Mouse (Mus musculus) adrenal gland, postnatal 25 days (tissue): Measurements from ENCODE around the gene Agpat2. TPM values are rescaled to one million over a fixed set of nuclear protein-coding genes. Genes with fewer than 3 reads are reported as not detected.

Experiments used
- DNase-seq: peaks from one replicate; pipeline ENCODE4 v3.0.0; 2021; ENCODE audit warnings: mixed read lengths
- total RNA-seq: library from RNA; stranded (reverse); gene quantifications from 2 replicates; pipeline ENCODE4 v1.2.3, GENCODE M21; 2021

Gene Agpat2
- total RNA-seq, 1 experiment from 2014 or later, result 290 TPM

GRCm38 (mm10) chr2:26574862-26575261 is 29.4 kb downstream of the Agpat2 start:
- DNase-seq, result no peak

GRCm38 (mm10) chr2:26573807-26574206 is 30.4 kb downstream of the Agpat2 start:
- DNase-seq, result no peak

- DNase-seq, result no peak
These were observed 30.8 kb downstream of the Agpat2 start for GRCm38 (mm10) chr2:26573396-26573795.

GRCm38 (mm10) chr2:26571826-26572225 is 32.4 kb downstream of the Agpat2 start:
- DNase-seq, result no peak

GRCm38 (mm10) chr2:26571400-26571799 is 32.8 kb downstream of the Agpat2 start:
- DNase-seq, result no peak

- DNase-seq, result no peak
These were observed 34.2 kb downstream of the Agpat2 start for GRCm38 (mm10) chr2:26570034-26570433.

GRCm38 (mm10) chr2:26566221-26566620 is 38.0 kb downstream of the Agpat2 start:
- peak; percentile 43 for DNase-seq

- no peak for DNase-seq
These were observed 42.7 kb downstream of the Agpat2 start for GRCm38 (mm10) chr2:26561351-26562016.

- DNase-seq, result no peak
These were observed 43.7 kb downstream of the Agpat2 start for GRCm38 (mm10) chr2:26560506-26560905.

- DNase-seq, result no peak
These were observed 47.7 kb downstream of the Agpat2 start for GRCm38 (mm10) chr2:26556535-26556993.

GRCm38 (mm10) chr2:26555076-26555475 is 49.1 kb downstream of the Agpat2 start:
- DNase-seq, result peak; percentile 59

GRCm38 (mm10) chr2:26553904-26554303 is 50.3 kb downstream of the Agpat2 start:
- DNase-seq, result no peak

- DNase-seq, result no peak
These were observed 52.2 kb downstream of the Agpat2 start for GRCm38 (mm10) chr2:26552066-26552465.

- no peak for DNase-seq
These were observed 52.8 kb downstream of the Agpat2 start for GRCm38 (mm10) chr2:26551446-26551845.

GRCm38 (mm10) chr2:26550777-26551176 is 53.4 kb downstream of the Agpat2 start:
- DNase-seq, result no peak

- DNase-seq, result peak; percentile 49
These were observed 54.0 kb downstream of the Agpat2 start for GRCm38 (mm10) chr2:26550205-26550604.

- DNase-seq, result no peak
These were observed 54.4 kb downstream of the Agpat2 start for GRCm38 (mm10) chr2:26549801-26550200.

GRCm38 (mm10) chr2:26547481-26547880 is 56.7 kb downstream of the Agpat2 start:
- DNase-seq, result no peak

GRCm38 (mm10) chr2:26544265-26544664 is 60.0 kb downstream of the Agpat2 start:
- DNase-seq, result peak; percentile 50

- DNase-seq, result no peak
These were observed 60.4 kb downstream of the Agpat2 start for GRCm38 (mm10) chr2:26543768-26544167.

GRCm38 (mm10) chr2:26543155-26543554 is 61.1 kb downstream of the Agpat2 start:
- no peak for DNase-seq
